Mouse (Mus musculus) heart, adult 18-20 months (tissue): ENCODE data around the gene Ndufs6. TPM values are rescaled to one million over a fixed set of nuclear protein-coding genes. Genes with fewer than 3 reads are reported as not detected.

Experiments used
- DNase-seq, 2 experiments: peaks; one replicate each; pipeline ENCODE4 v3.0.0; 2021 to 2022; ENCODE audit warnings: mixed read lengths in 1 of 2
- total RNA-seq, 2 experiments: library from RNA; stranded (reverse); gene quantifications; 2 replicates each; pipeline ENCODE4 v1.2.3; 2021

Gene Ndufs6
- total RNA-seq, 2 experiments from 2014 or later = 1,249 to 1,336 TPM

GRCm38 (mm10) chr13:73306430-73306829, 21.9 kb downstream of the Ndufs6 start:
- DNase-seq = no peak

- no peak for DNase-seq
Observed at GRCm38 (mm10) chr13:73306085-73306410, 22.3 kb downstream of the Ndufs6 start.

GRCm38 (mm10) chr13:73305398-73306084, 22.8 kb downstream of the Ndufs6 start:
- no peak for DNase-seq

GRCm38 (mm10) chr13:73304729-73305128, 23.6 kb downstream of the Ndufs6 start:
- no peak for DNase-seq

- DNase-seq = no peak
Observed at GRCm38 (mm10) chr13:73299322-73299721, 29.0 kb downstream of the Ndufs6 start.

GRCm38 (mm10) chr13:73298717-73299116, 29.6 kb downstream of the Ndufs6 start:
- DNase-seq = no peak

- no peak for DNase-seq
Observed at GRCm38 (mm10) chr13:73291102-73291501, 37.2 kb downstream of the Ndufs6 start.

- DNase-seq = peak; percentile 75
Observed at GRCm38 (mm10) chr13:73290206-73290605, 38.1 kb downstream of the Ndufs6 start.

- DNase-seq = peak in 1 of 2 experiments; percentile 52
Observed at GRCm38 (mm10) chr13:73283534-73283933, 44.8 kb downstream of the Ndufs6 start.

GRCm38 (mm10) chr13:73282407-73282806, 45.9 kb downstream of the Ndufs6 start:
- DNase-seq = no peak

GRCm38 (mm10) chr13:73279196-73279595, 49.1 kb downstream of the Ndufs6 start:
- no peak for DNase-seq

- no peak for DNase-seq
Observed at GRCm38 (mm10) chr13:73277797-73278196, 50.5 kb downstream of the Ndufs6 start.

GRCm38 (mm10) chr13:73277361-73277760, 51.0 kb downstream of the Ndufs6 start:
- peak in 1 of 2 experiments; percentile 70 for DNase-seq

GRCm38 (mm10) chr13:73273536-73273935, 54.8 kb downstream of the Ndufs6 start:
- DNase-seq = no peak

- no peak for DNase-seq
Observed at GRCm38 (mm10) chr13:73272794-73273282, 55.5 kb downstream of the Ndufs6 start.

GRCm38 (mm10) chr13:73271336-73272242, 56.8 kb downstream of the Ndufs6 start:
- DNase-seq = peak in 1 of 2 experiments; percentile 48

GRCm38 (mm10) chr13:73270451-73271081, 57.8 kb downstream of the Ndufs6 start:
- peak in 1 of 2 experiments; percentile 47 for DNase-seq

- no peak for DNase-seq
Observed at GRCm38 (mm10) chr13:73269891-73270290, 58.5 kb downstream of the Ndufs6 start.
